In the genomic region with DNA sequence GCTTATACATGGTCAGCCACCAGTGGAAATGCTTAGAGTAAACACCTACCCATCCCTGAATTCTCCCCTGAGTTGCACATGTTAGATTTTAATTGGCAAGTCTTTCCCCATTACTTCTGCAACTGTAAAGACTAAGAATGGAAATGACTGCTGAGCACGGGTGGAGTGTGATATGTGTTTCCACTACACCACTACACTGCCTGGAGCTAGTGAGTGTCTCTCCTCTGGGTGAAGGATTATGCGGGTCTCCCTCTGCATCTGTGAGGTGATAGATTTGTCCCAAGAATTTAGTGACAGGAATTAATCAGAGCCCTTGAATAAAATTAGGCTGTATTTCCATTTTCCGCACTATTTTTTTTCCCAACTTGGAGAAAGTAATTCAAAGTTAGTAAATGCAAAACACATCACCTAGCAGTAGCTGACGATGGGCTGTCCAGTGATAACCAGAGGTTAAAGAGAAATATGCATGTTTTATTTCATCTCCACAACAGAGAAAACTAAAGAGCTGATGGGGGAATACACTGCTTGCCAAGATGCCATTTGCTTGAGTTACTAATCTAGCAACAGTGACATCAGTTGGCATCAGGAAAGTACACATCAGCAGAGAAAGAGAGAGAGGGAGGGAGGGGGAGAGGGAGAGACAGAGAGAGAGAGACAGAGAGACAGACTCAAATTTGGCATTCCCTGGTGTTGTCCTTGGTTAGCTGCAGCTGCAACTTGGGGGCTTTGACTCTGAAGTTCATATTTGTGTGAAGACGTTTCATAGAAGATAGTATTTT, we compare ENCODE assay signal across 34 mouse cellular contexts.
A peak's percentile ranks its signal among the peaks of the same experiment; 100 is the strongest.
DNase-seq lines count a peak whose midpoint lies in the region; ATAC-seq and TF ChIP-seq lines count a peak whose summit lies in the region.
"Had no signal": no experiment of that assay in that cellular context is flagged by ENCODE, and none has a peak within 500 bp of the region (broad histone marks: within the 10 kb centered on the region; RNA-seq: fewer than 3 reads in every experiment).

No protein-coding gene starts in this region.

- no peak overlapping the region for H3K4me3 ChIP-seq in forebrain, embryonic 13.5 days
- no peak overlapping the region for H3K4me3 ChIP-seq in forebrain, postnatal 0 days (ENCODE audit: low read depth, low read length)
- no peak overlapping the region for H3K4me3 ChIP-seq in hindbrain, embryonic 16.5 days (ENCODE audit: low read length)
- H3K4me3 ChIP-seq in hindbrain, embryonic 14.5 days (replicated peaks; ENCODE audit: low read length): no peak overlapping the region
- H3K4me3 ChIP-seq in midbrain, embryonic 15.5 days: no peak overlapping the region
- no peak overlapping the region for H3K4me3 ChIP-seq in midbrain, embryonic 10.5 days
- H3K4me3 ChIP-seq: erythroblast, embryonic 14.5 days; gastrocnemius, adult 2 months; hindbrain, embryonic 15.5 days; intestine, embryonic 15.5 days; left cerebral cortex, adult 2 months; limb, embryonic 13.5 days; lung, embryonic 15.5 days; megakaryocyte, embryonic 14.5 days; neural tube, embryonic 13.5 days had no signal

- peak; percentile 48; the same call in 1 of the 2 replicates for ATAC-seq in forebrain, embryonic 13.5 days
- ATAC-seq in forebrain, postnatal 0 days: no peak
- ATAC-seq in hindbrain, embryonic 16.5 days: peak; percentile 37; the same call in 1 of the 2 replicates
- ATAC-seq in hindbrain, embryonic 14.5 days (ENCODE audit: low FRiP score): no peak
- ATAC-seq in midbrain, embryonic 15.5 days (replicated peaks): peak; percentile 62; the same call in 1 of the 2 replicates
- ATAC-seq: intestine, embryonic 15.5 days; Patski had no signal

- H3K4me2 ChIP-seq in forebrain, embryonic 13.5 days: no peak overlapping the region
- H3K4me2 ChIP-seq in forebrain, postnatal 0 days (ENCODE audit: low read depth): no peak overlapping the region
- H3K4me2 ChIP-seq in hindbrain, embryonic 16.5 days (ENCODE audit: low read length): no peak overlapping the region
- no peak overlapping the region for H3K4me2 ChIP-seq in hindbrain, embryonic 14.5 days (replicated peaks)
- H3K4me2 ChIP-seq in midbrain, embryonic 15.5 days: no peak overlapping the region
- H3K4me2 ChIP-seq: heart, embryonic 11.5 days; hindbrain, embryonic 15.5 days; intestine, embryonic 15.5 days; limb, embryonic 13.5 days; liver, embryonic 11.5 days; lung, embryonic 15.5 days; neural tube, embryonic 13.5 days had no signal

- H3K27me3 ChIP-seq in forebrain, embryonic 13.5 days: no peaks in the 10 kb centered on the region
- H3K27me3 ChIP-seq in forebrain, postnatal 0 days (ENCODE audit: insufficient read depth, low read length): no peaks in the 10 kb centered on the region
- no peaks in the 10 kb centered on the region for H3K27me3 ChIP-seq in hindbrain, embryonic 16.5 days (replicated peaks; ENCODE audit: control insufficient read depth, insufficient read depth, low read length)
- no peaks in the 10 kb centered on the region for H3K27me3 ChIP-seq in hindbrain, embryonic 14.5 days (ENCODE audit: control insufficient read depth, insufficient read depth, low read length)
- no peaks in the 10 kb centered on the region for H3K27me3 ChIP-seq in midbrain, embryonic 15.5 days (replicated peaks)
- H3K27me3 ChIP-seq in midbrain, embryonic 10.5 days (ENCODE audit: low read depth, poor library complexity, severe bottlenecking): no peaks in the 10 kb centered on the region
- H3K27me3 ChIP-seq: hindbrain, embryonic 15.5 days; intestine, embryonic 15.5 days; limb, embryonic 13.5 days; lung, embryonic 15.5 days; megakaryocyte, embryonic 14.5 days; neural tube, embryonic 13.5 days; Patski had no signal

- no peak overlapping the region for H3K9ac ChIP-seq in forebrain, embryonic 13.5 days
- H3K9ac ChIP-seq in forebrain, postnatal 0 days: no peak overlapping the region
- H3K9ac ChIP-seq in hindbrain, embryonic 16.5 days (ENCODE audit: low read depth, low read length): no peak overlapping the region
- no peak overlapping the region for H3K9ac ChIP-seq in hindbrain, embryonic 14.5 days
- H3K9ac ChIP-seq in midbrain, embryonic 15.5 days: no peak overlapping the region
- H3K9ac ChIP-seq: hindbrain, embryonic 15.5 days; intestine, embryonic 15.5 days; limb, embryonic 13.5 days; lung, embryonic 15.5 days; neural tube, embryonic 13.5 days had no signal

- no peak for TF ChIP-seq CTCF in forebrain, postnatal 0 days (IDR thresholded peaks at IDR 0.05; ENCODE audit: low read depth)
- no peak for TF ChIP-seq CTCF in brain, embryonic 14.5 days (IDR thresholded peaks at IDR 0.05; ENCODE audit: borderline replicate concordance, extremely low read depth, insufficient read depth, insufficient read length)

- no peaks in the 10 kb centered on the region for H3K36me3 ChIP-seq in forebrain, embryonic 13.5 days (ENCODE audit: poor library complexity, severe bottlenecking)
- no peaks in the 10 kb centered on the region for H3K36me3 ChIP-seq in forebrain, postnatal 0 days (ENCODE audit: insufficient read depth)
- no peaks in the 10 kb centered on the region for H3K36me3 ChIP-seq in hindbrain, embryonic 16.5 days (ENCODE audit: control insufficient read depth, insufficient read depth, low read length)
- no peaks in the 10 kb centered on the region for H3K36me3 ChIP-seq in hindbrain, embryonic 14.5 days (replicated peaks; ENCODE audit: control insufficient read depth, insufficient read depth)
- H3K36me3 ChIP-seq in midbrain, embryonic 15.5 days (replicated peaks): no peaks in the 10 kb centered on the region
- H3K36me3 ChIP-seq in midbrain, embryonic 10.5 days: no peaks in the 10 kb centered on the region
- H3K36me3 ChIP-seq: G1E; hindbrain, embryonic 15.5 days; intestine, embryonic 15.5 days; limb, embryonic 13.5 days; lung, embryonic 15.5 days; neural tube, embryonic 13.5 days had no signal

- no peak for TF ChIP-seq POLR2A in brain, embryonic 14.5 days (IDR thresholded peaks at IDR 0.05; ENCODE audit: borderline replicate concordance, extremely low read depth, insufficient read depth, insufficient read length, poor library complexity, severe bottlenecking)

- no peaks in the 10 kb centered on the region for H3K4me1 ChIP-seq in forebrain, embryonic 13.5 days
- H3K4me1 ChIP-seq in forebrain, postnatal 0 days (ENCODE audit: insufficient read depth): no peaks in the 10 kb centered on the region
- H3K4me1 ChIP-seq in hindbrain, embryonic 16.5 days (ENCODE audit: control insufficient read depth, insufficient read depth, low read depth, low read length): no peaks in the 10 kb centered on the region
- no peaks in the 10 kb centered on the region for H3K4me1 ChIP-seq in hindbrain, embryonic 14.5 days (replicated peaks; ENCODE audit: control insufficient read depth, insufficient read depth, low read length)
- no peaks in the 10 kb centered on the region for H3K4me1 ChIP-seq in midbrain, embryonic 15.5 days
- H3K4me1 ChIP-seq in midbrain, embryonic 10.5 days: no peaks in the 10 kb centered on the region
- H3K4me1 ChIP-seq: hindbrain, embryonic 15.5 days; intestine, embryonic 15.5 days; limb, embryonic 13.5 days; lung, embryonic 15.5 days; neural tube, embryonic 13.5 days had no signal

- no peak for DNase-seq in forebrain, postnatal 0 days
- DNase-seq in hindbrain, embryonic 14.5 days (ENCODE audit: low spot score): no peak
- DNase-seq in midbrain, embryonic 10.5 days (ENCODE audit: low spot score): no peak
- peak; percentile 58 for DNase-seq in brain, embryonic 14.5 days (ENCODE audit: low read depth)
- DNase-seq in B cell, adult 2 months: no peak
- DNase-seq: adrenal gland, postnatal 10 days; cerebellum, adult 11-12 months; cerebellum, adult 9-11 months; gastrocnemius, adult 2 months; gastrocnemius, postnatal 36 days; heart, adult 18-20 months; heart, postnatal 4 days; kidney, adult 2 months; kidney, postnatal 36 days; lung, postnatal 4 days; right cerebral cortex, postnatal 25 days; spleen, adult 18-20 months; thymus, adult 18-20 months; thymus, postnatal 25 days had no signal

- 81% methylated on average over 5 of the region's 5 CpGs for whole genome bisulfite sequencing in forebrain, embryonic 13.5 days
- WGBS in forebrain, postnatal 0 days: 64% methylated on average over 5 of the region's 5 CpGs
- WGBS in hindbrain, embryonic 16.5 days: 76% methylated on average over 5 of the region's 5 CpGs
- 81% methylated on average over 5 of the region's 5 CpGs for WGBS in hindbrain, embryonic 14.5 days
- WGBS in midbrain, embryonic 15.5 days: 79% methylated on average over 5 of the region's 5 CpGs
- 86% methylated on average over 5 of the region's 5 CpGs for WGBS in midbrain, embryonic 10.5 days

- no peaks in the 10 kb centered on the region for H3K9me3 ChIP-seq in forebrain, embryonic 13.5 days (replicated peaks)
- H3K9me3 ChIP-seq in forebrain, postnatal 0 days (ENCODE audit: low read length): no peaks in the 10 kb centered on the region
- H3K9me3 ChIP-seq in hindbrain, embryonic 16.5 days (ENCODE audit: control insufficient read depth, low read length): no peaks in the 10 kb centered on the region
- H3K9me3 ChIP-seq in hindbrain, embryonic 14.5 days (ENCODE audit: control insufficient read depth, low read length): no peaks in the 10 kb centered on the region
- H3K9me3 ChIP-seq in midbrain, embryonic 15.5 days: no peaks in the 10 kb centered on the region
- no peaks in the 10 kb centered on the region for H3K9me3 ChIP-seq in midbrain, embryonic 10.5 days (replicated peaks)
- H3K9me3 ChIP-seq: G1E; hindbrain, embryonic 15.5 days; intestine, embryonic 15.5 days; limb, embryonic 13.5 days; lung, embryonic 15.5 days; megakaryocyte, embryonic 14.5 days; neural tube, embryonic 13.5 days had no signal

- H3K27ac ChIP-seq in forebrain, embryonic 13.5 days: no peak overlapping the region
- no peak overlapping the region for H3K27ac ChIP-seq in forebrain, postnatal 0 days (ENCODE audit: low read depth, low read length)
- no peak overlapping the region for H3K27ac ChIP-seq in hindbrain, embryonic 16.5 days (ENCODE audit: low read depth, low read length)
- H3K27ac ChIP-seq in hindbrain, embryonic 14.5 days: no peak overlapping the region
- H3K27ac ChIP-seq in midbrain, embryonic 15.5 days: no peak overlapping the region
- H3K27ac ChIP-seq in midbrain, embryonic 10.5 days (replicated peaks): no peak overlapping the region
- H3K27ac ChIP-seq: gastrocnemius, adult 2 months; hindbrain, embryonic 15.5 days; intestine, embryonic 15.5 days; left cerebral cortex, adult 2 months; limb, embryonic 13.5 days; lung, embryonic 15.5 days; neural tube, embryonic 13.5 days had no signal

Comparison
In these comparisons a context has a peak if more than half of its experiments do, and no peak if none do; other contexts are left out.
1. ATAC-seq: peak in forebrain, embryonic 13.5 days (single experiment), hindbrain, embryonic 16.5 days (single experiment) and midbrain, embryonic 15.5 days (single experiment); none in forebrain, postnatal 0 days (single experiment) and hindbrain, embryonic 14.5 days (single experiment).